In genomic region chr12:73368868-73369608, GRCm38 (mm10) we compare ENCODE assay signal across 21 mouse cellular contexts.
A peak's percentile ranks its signal among the peaks of the same experiment; 100 is the strongest.
DNase-seq lines count a peak whose midpoint lies in the region; ATAC-seq lines count a peak whose summit lies in the region.
"Had no signal": no experiment of that assay in that cellular context is flagged by ENCODE, and none has a peak within 500 bp of the region (broad histone marks: within the 10 kb centered on the region; RNA-seq: fewer than 3 reads in every experiment).

No protein-coding gene starts in this region.

- no peak overlapping the region for H3K4me2 ChIP-seq in lung, embryonic 16.5 days (ENCODE audit: low read depth, low read length)
- H3K4me2 ChIP-seq in embryonic facial prominence, embryonic 12.5 days (replicated peaks) = no peak overlapping the region
- no peak overlapping the region for H3K4me2 ChIP-seq in kidney, embryonic 16.5 days (replicated peaks; ENCODE audit: low read depth, low read length)
- H3K4me2 ChIP-seq: embryonic facial prominence, embryonic 15.5 days; heart, embryonic 13.5 days; hindbrain, embryonic 12.5 days had no signal

- peak; percentile 88 for ATAC-seq in lung, embryonic 16.5 days (ENCODE audit: low read depth)
- 0 out of 2 replicates have a peak, but pooled peaks have one; percentile 9 for ATAC-seq in embryonic facial prominence, embryonic 12.5 days (ENCODE audit: insufficient number of reproducible peaks, insufficient read depth, low FRiP score, low TSS enrichment)
- no peak for ATAC-seq in kidney, embryonic 16.5 days (ENCODE audit: low FRiP score, low TSS enrichment)
- no peak for ATAC-seq in activated CD4-positive, CD25-positive, alpha-beta regulatory T cell, adult 4 months
- ATAC-seq: forebrain, embryonic 16.5 days; hindbrain, embryonic 16.5 days had no signal

- no peaks in the 10 kb centered on the region for H3K27me3 ChIP-seq in lung, embryonic 16.5 days (ENCODE audit: control insufficient read depth, insufficient read depth, low read depth, low read length)
- H3K27me3 ChIP-seq in embryonic facial prominence, embryonic 12.5 days = no peaks in the 10 kb centered on the region
- no peaks in the 10 kb centered on the region for H3K27me3 ChIP-seq in kidney, embryonic 16.5 days (ENCODE audit: insufficient read depth, low read length)
- H3K27me3 ChIP-seq: embryonic facial prominence, embryonic 15.5 days; heart, embryonic 13.5 days; hindbrain, embryonic 12.5 days had no signal

- no peak overlapping the region for H3K27ac ChIP-seq in lung, embryonic 16.5 days (ENCODE audit: low read length)
- H3K27ac ChIP-seq in embryonic facial prominence, embryonic 12.5 days = no peak overlapping the region
- no peak overlapping the region for H3K27ac ChIP-seq in kidney, embryonic 16.5 days (ENCODE audit: low read length)
- H3K27ac ChIP-seq: embryonic facial prominence, embryonic 15.5 days; forebrain, embryonic 10.5 days; heart, adult 2 months; hindbrain, embryonic 12.5 days had no signal

- intact Hi-C loops in heart, postnatal 14 days (cut with DNase I) = no loop called here

- H3K9me3 ChIP-seq in lung, embryonic 16.5 days (ENCODE audit: control insufficient read depth, low read length) = no peaks in the 10 kb centered on the region
- no peaks in the 10 kb centered on the region for H3K9me3 ChIP-seq in embryonic facial prominence, embryonic 12.5 days
- no peaks in the 10 kb centered on the region for H3K9me3 ChIP-seq in kidney, embryonic 16.5 days (ENCODE audit: low read length)
- H3K9me3 ChIP-seq: embryonic facial prominence, embryonic 15.5 days; forebrain, embryonic 10.5 days; heart, embryonic 13.5 days; hindbrain, embryonic 12.5 days had no signal

- WGBS in lung, embryonic 16.5 days = 46% methylated on average over 7 of the region's 7 CpGs
- WGBS in embryonic facial prominence, embryonic 12.5 days = 87% methylated on average over 7 of the region's 7 CpGs
- WGBS in kidney, embryonic 16.5 days = 78% methylated on average over 7 of the region's 7 CpGs

- DNase-seq in heart, adult 11 months = peak; percentile 70
- DNase-seq in heart, postnatal 14 days = no peak
- no peak for DNase-seq in lung, postnatal 4 days
- DNase-seq: adrenal gland, postnatal 14 days; cerebellum, adult 11-12 months; cerebellum, adult 9-10 months; cerebellum, postnatal 25 days; gastrocnemius, postnatal 10 days; heart, adult 2 months; heart, postnatal 4 days had no signal

- no peak overlapping the region for H3K9ac ChIP-seq in lung, embryonic 16.5 days (ENCODE audit: low read length)
- H3K9ac ChIP-seq in embryonic facial prominence, embryonic 12.5 days = no peak overlapping the region
- no peak overlapping the region for H3K9ac ChIP-seq in kidney, embryonic 16.5 days (replicated peaks; ENCODE audit: low read length)
- H3K9ac ChIP-seq: embryonic facial prominence, embryonic 15.5 days; heart, embryonic 13.5 days; hindbrain, embryonic 12.5 days had no signal

- no peak overlapping the region for H3K4me3 ChIP-seq in lung, embryonic 16.5 days (ENCODE audit: low read length)
- no peak overlapping the region for H3K4me3 ChIP-seq in embryonic facial prominence, embryonic 12.5 days
- H3K4me3 ChIP-seq in kidney, embryonic 16.5 days (ENCODE audit: low read length) = no peak overlapping the region
- H3K4me3 ChIP-seq: embryonic facial prominence, embryonic 15.5 days; erythroblast, embryonic 14.5 days; forebrain, embryonic 10.5 days; heart, adult 2 months; heart, embryonic 13.5 days; hindbrain, embryonic 12.5 days had no signal

- no peaks in the 10 kb centered on the region for H3K4me1 ChIP-seq in lung, embryonic 16.5 days (replicated peaks; ENCODE audit: control insufficient read depth, insufficient read depth, low read length)
- peaks cover 19% of the 10 kb centered on the region for H3K4me1 ChIP-seq in embryonic facial prominence, embryonic 12.5 days
- H3K4me1 ChIP-seq in kidney, embryonic 16.5 days (ENCODE audit: insufficient read depth, low read length) = peaks cover 10% of the 10 kb centered on the region; the same call in 1 of the 2 replicates

- H3K36me3 ChIP-seq in lung, embryonic 16.5 days (ENCODE audit: control insufficient read depth, insufficient read depth, low read length) = no peaks in the 10 kb centered on the region
- H3K36me3 ChIP-seq in embryonic facial prominence, embryonic 12.5 days = no peaks in the 10 kb centered on the region
- no peaks in the 10 kb centered on the region for H3K36me3 ChIP-seq in kidney, embryonic 16.5 days (ENCODE audit: insufficient read depth, low read length)
- H3K36me3 ChIP-seq: embryonic facial prominence, embryonic 15.5 days; forebrain, embryonic 10.5 days; heart, embryonic 13.5 days; hindbrain, embryonic 12.5 days had no signal

Comparison
In these comparisons a context has a peak if more than half of its experiments do, and no peak if none do; other contexts are left out.
1. ATAC-seq: peak in lung, embryonic 16.5 days (single experiment) and embryonic facial prominence, embryonic 12.5 days (single experiment); none in kidney, embryonic 16.5 days (single experiment) and activated CD4-positive, CD25-positive, alpha-beta regulatory T cell, adult 4 months (single experiment).